Mouse (Mus musculus): ENCODE results near the gene Gm28919. TPM values are rescaled to one million over a fixed set of nuclear protein-coding genes. Genes with fewer than 3 reads are reported as not detected.

Gene Gm28919
- not detected for polyA plus RNA-seq (2017; shearing (Covaris generic))

DNA sequence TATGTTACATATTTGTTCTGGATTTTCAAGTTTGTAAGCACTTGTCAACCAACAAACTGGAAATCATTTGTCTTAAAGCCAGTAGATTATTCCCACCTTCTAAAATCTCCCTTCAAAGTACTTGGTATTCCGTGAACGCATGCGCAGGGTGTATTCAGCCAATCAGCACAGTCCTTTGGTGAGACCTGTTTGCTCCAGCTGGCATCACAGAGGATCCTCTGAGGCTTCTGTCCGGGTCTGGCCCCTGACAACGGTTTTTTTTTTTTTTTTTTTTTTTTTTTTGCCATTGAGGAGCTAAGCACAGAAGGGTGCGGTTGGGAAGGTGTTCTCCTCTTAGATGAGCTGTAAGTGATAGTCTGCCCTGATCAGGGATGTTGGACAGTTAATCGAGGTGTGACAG is at the start of gene Gm28919:
Gene Gm28919, plus strand, starts transcription at position 301 of the 400 bp plus-strand sequence.

Other genes with a start within 250 kb of the Gm28919 start
- not detected for gene Gm21719, start 99.3 kb downstream of the Gm28919 start, polyA plus RNA-seq (2017; shearing (Covaris generic))

Measured in CD4-positive, CD25-positive, alpha-beta regulatory T cell, adult 9 weeks (primary cell).